Mouse (Mus musculus) brain, embryonic 14.5 days (tissue): ENCODE measurements around the gene Ddr1. TPM values are rescaled to one million over a fixed set of nuclear protein-coding genes. Genes with fewer than 3 reads are reported as not detected.
A peak's percentile ranks its signal among the peaks of the same experiment; 100 is the strongest.

Experiments
- DNase-seq: peaks from one replicate; pipeline ENCODE4 v3.0.0-alpha.2; 2011; ENCODE audit warnings: low read depth
- CTCF ChIP-seq: fragments of 200-500 bp; IDR thresholded peaks from 2 replicates; pipeline ENCODE4 v1.5.1; 2012; ENCODE audit warnings: inconsistent platforms, mild to moderate bottlenecking, moderate library complexity, borderline replicate concordance; ENCODE audit not compliant: insufficient read depth, insufficient read length; ENCODE audit errors: extremely low read depth
- POLR2A ChIP-seq: fragments of 200-500 bp; IDR thresholded peaks from 2 replicates; pipeline ENCODE4 v1.6.1; 2012; ENCODE audit warnings: mild to moderate bottlenecking, inconsistent platforms, borderline replicate concordance; ENCODE audit not compliant: poor library complexity, insufficient read depth, insufficient read length, severe bottlenecking; ENCODE audit errors: extremely low read depth
- polyA plus RNA-seq: library from polyadenylated mRNA; depleted of rRNA; stranded (reverse); fragments of >200 nt; gene quantifications from 2 replicates; pipeline ENCODE4 v1.2.3, GENCODE M21; 2012

Gene Ddr1
- polyA plus RNA-seq, 1 experiment, result 112 TPM

- peak; percentile 10 for DNase-seq
- TF ChIP-seq POLR2A (no peak), CTCF (peak; percentile 27; the same call in 1 of the 2 replicates)
Measured at GRCm38 (mm10) chr17:35719616-35720339, 15.4 kb upstream of the Ddr1 start.

- TF ChIP-seq POLR2A (no peak), CTCF (no peak)
Measured at GRCm38 (mm10) chr17:35717080-35717479, 12.7 kb upstream of the Ddr1 start.

GRCm38 (mm10) chr17:35716114-35716513, 11.7 kb upstream of the Ddr1 start:
- TF ChIP-seq POLR2A, result no peak
- TF ChIP-seq CTCF, result no peak
- DNase-seq, result no peak

More at GRCm38 (mm10) chr17:35717080-35717479, 12.7 kb upstream of the Ddr1 start:
- DNase-seq, result no peak

- peak; percentile 95 for DNase-seq
- no peak for TF ChIP-seq CTCF
- no peak for TF ChIP-seq POLR2A
Measured at GRCm38 (mm10) chr17:35710705-35711347, 6.4 kb upstream of the Ddr1 start.

GRCm38 (mm10) chr17:35708611-35709010, 4.2 kb upstream of the Ddr1 start:
- TF ChIP-seq POLR2A (no peak), CTCF (no peak)
- no peak for DNase-seq

- TF ChIP-seq POLR2A (no peak), CTCF (no peak)
- peak; percentile 22 for DNase-seq
Measured at GRCm38 (mm10) chr17:35707929-35708328, 3.5 kb upstream of the Ddr1 start.

- peak; percentile 65 for DNase-seq
- no peak for TF ChIP-seq POLR2A
- TF ChIP-seq CTCF, result peak; percentile 59; the same call in 1 of the 2 replicates
Measured at GRCm38 (mm10) chr17:35705836-35706235, 1.4 kb upstream of the Ddr1 start.

GRCm38 (mm10) chr17:35703751-35704271, 610 bp downstream of the Ddr1 start:
- DNase-seq, result peak; percentile 97
- no peak for TF ChIP-seq CTCF
- no peak; the same call in 1 of the 2 replicates for TF ChIP-seq POLR2A

GRCm38 (mm10) chr17:35703065-35703464, 1.4 kb downstream of the Ddr1 start:
- peak; percentile 63 for DNase-seq

GRCm38 (mm10) chr17:35702605-35703004, 1.8 kb downstream of the Ddr1 start:
- DNase-seq, result peak; percentile 66
- TF ChIP-seq CTCF (0 out of 2 replicates have a peak, but pooled peaks have one; percentile 10), POLR2A (no peak)

More at GRCm38 (mm10) chr17:35703065-35703464, 1.4 kb downstream of the Ddr1 start:
- TF ChIP-seq POLR2A (no peak), CTCF (no peak)

GRCm38 (mm10) chr17:35701978-35702461, 2.4 kb downstream of the Ddr1 start:
- TF ChIP-seq CTCF (no peak), POLR2A (no peak)
- DNase-seq, result peak; percentile 64
